Mouse (Mus musculus): ENCODE measurements around the gene Tspan5.

Gene Tspan5

DNA sequence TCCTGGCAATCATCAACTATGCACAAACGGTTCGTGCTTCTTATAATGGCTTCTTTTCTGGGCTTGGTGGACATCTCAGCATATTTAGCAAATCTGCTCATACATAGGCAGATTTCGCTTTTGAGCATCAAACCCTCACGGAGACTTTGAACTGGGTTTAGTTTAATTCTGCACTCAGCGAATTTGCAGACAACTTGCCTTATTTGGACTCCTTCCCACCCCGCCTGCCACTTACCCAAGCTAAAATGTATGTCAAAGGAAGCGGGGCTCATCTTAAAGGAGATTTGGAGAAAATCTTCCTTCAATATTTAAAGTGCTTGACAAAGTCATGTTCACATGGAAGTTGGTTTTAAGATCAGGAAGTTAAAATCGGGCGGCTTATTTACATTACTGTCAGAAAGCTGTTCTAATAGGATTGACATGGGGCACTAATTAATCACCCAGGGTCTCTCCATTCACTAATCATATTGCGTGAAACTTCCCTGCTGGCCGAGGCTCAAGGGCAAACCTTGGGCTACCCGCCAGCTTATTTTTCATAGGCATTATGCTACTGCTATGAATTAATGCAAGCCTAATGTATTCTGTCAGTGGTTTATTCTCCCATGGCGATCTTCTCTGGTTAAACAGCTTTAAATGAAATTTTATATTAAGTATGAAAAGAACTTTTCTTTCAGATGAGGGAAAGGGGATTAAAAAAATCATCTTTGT is 111.1 kb downstream of the Tspan5 start:
- no peak for DNase-seq

DNA sequence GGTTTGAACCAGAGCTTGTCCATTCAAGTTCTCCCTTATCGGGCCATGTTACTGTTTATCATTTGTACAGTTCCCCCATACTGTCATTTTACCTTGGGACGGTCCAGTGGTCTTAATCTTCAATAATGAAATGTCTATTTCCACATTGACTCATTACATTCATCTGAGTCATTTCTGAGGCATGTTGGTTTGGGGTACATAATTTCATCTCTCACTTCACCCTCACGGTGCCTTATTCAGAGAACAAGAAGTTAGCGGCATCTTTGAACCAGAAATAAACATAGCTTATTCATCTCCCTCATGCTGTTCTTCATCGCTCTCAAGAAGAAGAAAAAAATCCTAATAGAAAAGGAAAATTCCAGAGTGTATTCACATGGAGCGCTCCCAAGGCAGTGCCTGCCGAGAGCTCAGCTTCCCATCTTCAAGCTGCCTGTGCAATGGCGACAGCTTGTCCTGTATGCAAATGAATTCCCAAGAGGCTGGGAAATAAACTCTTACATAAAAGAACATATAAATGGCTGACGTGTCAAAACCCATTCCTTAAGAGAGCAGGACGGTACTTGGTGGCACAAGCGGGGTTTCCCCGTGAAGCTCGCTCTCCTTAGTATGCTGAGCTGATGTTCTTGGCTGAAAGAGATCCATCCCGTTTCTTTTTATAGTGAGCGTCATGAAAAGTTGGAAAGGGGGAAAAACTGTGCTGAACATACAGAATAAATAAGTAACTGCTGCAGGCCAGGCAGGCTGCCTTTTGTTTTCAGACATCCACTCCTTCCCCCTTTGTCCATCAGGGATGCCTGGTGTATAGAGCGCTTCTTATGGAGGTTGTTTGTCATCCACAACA is 112.2 kb downstream of the Tspan5 start:
- DNase-seq = no peak

DNA sequence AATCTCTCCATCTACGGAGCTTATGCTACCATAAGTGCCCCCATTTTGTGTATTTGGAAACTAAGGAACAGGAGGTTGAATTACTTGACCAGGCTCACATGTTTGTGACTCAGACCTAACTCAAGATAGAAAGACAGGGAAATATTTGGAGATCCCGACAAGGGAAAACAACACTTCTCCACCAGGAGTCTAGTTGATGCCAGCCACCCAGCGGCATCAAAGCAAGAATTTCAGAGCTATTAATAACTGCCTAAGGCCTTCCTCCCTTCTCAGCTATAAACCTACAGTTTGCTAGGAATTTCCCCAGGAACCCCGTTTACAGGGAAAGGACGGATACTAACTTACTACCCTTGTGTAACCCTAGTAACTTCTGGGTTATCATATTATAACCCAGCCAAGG is 113.4 kb downstream of the Tspan5 start:
- no peak for DNase-seq

DNA sequence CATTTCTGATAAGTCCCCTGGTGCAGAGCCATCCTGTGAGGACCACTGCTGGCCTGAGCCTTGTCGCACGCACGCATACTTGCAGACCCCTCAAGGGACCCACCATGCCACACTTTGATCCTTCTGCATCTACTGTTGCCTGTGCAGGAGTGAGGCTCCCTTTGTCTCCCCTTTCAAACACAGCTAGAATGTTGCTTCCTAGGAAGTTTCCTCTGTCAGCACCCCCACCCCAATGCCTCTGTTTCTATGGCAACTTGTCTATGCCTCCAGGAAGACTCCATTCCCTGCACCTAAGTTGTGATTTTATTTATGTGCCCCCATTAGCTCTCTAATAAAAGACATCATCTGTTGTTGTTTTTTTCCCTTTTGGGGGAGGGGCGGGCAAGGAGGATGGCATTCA is 115.0 kb downstream of the Tspan5 start:
- no peak for DNase-seq

DNA sequence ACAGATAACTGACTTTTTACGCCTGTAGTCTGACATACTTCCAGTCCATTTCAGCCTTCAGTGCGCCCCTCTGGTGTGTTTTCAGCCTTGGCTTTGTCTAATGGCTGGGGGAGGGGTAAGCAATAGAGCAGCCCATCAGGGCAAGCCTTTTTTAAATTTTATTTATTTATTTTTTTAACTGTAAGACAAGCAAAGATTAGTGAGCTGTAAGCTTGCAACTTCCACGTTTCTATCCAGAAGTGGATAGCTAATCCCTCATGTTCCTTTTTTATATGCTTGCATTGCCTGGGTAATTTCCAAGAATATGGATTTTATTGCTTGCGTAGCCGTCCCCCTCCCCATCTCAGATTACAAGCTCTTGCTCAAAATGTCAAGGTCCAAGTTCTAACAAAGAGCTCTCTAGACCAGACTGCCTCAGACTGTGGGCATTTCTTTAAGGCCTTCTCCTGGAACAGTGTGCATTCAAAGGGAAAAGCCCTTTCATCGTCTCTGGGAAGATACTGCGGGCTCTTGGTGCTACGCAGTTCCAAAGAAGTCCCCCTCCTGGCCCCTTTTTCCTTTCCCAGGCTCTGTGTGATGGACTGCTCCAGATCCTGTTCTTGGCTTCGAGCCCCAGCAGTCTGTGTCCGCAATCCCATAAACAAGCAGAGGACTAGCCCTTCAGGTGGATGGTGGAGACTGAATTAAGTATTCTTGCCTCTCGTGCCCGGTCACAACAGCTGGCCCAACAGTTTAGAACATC is 116.0 kb downstream of the Tspan5 start:
- DNase-seq = no peak

DNA sequence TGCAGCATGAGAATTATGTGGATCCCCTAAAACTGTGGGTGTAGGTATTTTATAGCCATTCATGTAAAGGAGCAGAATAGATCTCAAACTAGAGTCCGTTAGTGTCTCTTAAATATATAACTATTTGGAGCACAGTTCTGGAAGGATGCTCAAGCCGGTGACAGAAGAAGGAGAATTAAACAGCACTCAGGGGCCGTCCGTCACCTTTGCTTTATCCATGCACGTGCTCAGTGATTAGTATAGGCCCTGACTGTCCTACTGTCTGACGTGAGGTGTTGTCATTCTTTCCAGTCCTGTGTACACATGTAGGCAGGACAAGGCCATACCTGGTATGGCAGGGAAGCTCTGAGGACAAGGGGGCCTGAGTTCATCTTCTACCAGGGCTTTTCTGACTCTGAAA is 116.7 kb downstream of the Tspan5 start:
- DNase-seq = no peak

DNA sequence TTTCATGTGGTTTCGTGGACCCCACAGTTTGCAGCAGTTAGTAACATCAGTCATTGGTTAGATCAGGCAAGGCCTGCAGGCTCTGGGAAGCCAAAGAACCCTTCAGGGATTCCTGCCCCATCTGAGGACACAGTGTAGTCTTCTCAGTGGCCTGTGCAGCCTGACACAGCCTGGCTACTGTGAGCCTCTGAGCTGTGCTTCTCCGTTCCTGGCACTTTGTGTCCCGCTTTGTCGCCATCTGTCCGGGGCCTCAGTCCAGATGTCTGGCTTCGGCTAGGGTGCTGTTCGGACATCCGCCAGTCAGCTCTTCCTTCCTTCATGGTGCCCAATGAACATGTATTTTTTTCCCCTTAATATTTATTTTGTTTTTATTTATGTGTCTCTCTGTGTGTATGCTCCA is 117.2 kb downstream of the Tspan5 start:
- DNase-seq = no peak

DNA sequence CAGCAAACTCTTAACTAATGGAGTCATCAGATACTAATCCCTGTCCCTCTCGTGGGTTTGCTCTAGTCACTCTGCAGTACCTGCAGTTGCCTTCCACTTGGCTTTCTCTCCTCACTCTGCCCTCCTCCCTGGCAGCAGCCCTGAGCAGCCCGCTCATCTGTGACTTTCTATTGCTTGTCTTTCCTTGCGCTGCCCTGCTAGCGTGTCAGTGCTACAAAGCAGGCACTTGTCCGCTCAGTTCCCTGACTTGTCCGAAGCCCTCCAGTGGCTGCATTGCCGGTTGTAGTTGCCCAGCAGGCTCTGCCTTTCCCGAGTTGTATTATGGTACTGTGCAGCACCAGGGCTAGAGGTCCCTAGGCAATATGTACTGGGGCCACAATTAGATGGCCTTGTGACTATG is 117.7 kb downstream of the Tspan5 start:
- no peak for DNase-seq

DNA sequence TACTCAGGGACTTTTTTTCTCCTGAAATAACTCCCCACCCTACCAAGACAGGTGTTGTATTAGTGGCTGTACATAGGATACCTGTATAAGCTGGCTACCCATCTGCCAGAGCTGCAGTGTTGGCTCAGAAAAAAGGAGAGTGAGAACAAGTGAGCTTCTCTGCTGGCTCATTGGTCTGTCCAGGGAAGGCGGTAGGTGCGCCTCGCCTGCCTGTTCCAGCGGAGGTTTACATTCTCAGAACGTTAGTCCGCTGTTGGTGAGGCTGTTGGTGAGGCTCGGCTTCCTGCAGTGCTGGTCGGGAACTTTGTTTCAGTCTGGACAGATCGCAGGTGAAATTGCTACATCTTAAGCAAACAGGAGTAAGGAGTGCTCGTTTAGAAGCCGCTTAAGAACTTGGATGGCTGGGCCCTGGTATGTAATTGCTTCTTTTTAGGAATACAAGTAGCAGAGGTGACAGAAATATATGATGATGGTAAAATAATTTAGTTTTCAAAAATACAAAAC is 118.3 kb downstream of the Tspan5 start:
- no peak for DNase-seq

DNA sequence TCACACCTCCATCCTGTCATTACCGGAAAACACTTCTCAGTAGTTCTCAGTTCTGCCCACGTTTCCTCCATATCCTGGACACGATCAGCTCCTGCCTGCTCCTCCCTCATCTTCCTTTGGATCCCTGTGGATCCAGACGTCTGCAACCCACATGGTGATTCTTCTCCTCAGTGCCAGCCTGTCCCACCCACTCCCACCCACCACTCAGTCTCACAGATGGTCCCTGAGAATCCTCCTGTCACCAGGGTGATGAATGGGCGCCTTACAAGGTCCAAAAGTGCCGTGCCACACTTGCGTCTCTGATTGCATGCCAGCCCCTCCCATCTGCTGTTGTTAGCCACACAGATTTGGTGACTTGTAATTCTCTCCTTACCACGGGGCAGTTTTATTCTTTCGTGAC is 119.0 kb downstream of the Tspan5 start:
- DNase-seq = no peak

DNA sequence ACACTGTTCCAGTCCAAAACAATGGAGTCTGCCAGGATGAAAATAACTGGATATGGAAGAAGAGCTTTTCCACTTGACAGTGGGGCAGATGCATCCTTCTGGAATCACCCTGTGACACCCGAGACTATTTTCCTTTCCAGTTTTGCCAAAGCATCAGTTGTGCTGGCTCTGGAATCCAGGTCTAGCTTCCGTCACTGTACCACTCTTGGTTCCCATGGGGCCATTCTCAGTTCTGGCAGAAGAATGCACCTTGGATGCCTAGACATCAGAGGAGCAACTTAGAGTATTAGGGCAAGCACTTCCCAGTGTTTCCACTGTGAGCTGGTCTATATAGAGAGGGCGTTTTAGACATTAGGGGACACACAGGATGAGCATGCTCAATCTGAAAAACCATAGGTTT is 119.6 kb downstream of the Tspan5 start:
- DNase-seq = no peak

DNA sequence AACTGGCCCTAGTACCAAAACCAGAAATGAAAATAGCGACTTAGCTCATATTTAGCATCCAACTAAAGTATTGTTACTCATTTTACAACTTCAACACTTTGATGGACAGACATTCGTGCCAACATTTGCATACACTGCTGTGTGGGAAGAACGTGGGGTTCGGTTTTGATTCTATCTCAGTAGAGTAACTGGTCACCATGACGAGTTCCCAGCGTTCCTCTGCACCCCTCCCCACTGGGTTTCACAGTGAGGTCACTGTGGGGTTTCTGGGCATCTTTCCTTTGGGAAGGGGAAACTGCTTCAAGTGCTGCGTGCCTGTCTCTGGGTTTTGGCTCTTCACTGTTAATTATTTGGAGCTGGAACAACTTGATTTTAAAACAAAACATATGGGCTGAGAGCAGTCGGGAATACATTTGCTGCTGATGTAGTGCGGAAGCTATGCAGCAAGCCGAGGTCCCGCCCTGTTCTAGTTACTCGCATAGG is 122.2 kb downstream of the Tspan5 start:
- DNase-seq = no peak

DNA sequence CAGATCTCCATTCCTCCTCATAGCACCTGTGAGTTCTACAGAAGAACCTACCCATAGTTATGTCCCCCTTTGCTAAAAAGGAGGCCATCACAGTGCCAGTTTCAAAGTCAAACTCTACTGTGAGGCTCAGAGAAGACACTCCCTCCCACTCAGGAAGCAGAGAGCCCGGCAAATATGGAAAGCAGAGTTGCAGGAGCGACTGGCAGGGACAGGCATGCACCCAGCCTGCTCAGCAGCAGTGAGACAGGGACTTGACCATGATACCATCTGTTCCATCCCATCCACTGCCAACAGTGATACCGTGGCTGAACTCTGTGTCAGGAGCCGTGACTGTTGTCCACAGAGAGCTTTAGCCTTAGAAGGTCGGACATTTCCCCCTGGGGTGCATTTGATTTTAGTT is 123.3 kb downstream of the Tspan5 start:
- no peak for DNase-seq

DNA sequence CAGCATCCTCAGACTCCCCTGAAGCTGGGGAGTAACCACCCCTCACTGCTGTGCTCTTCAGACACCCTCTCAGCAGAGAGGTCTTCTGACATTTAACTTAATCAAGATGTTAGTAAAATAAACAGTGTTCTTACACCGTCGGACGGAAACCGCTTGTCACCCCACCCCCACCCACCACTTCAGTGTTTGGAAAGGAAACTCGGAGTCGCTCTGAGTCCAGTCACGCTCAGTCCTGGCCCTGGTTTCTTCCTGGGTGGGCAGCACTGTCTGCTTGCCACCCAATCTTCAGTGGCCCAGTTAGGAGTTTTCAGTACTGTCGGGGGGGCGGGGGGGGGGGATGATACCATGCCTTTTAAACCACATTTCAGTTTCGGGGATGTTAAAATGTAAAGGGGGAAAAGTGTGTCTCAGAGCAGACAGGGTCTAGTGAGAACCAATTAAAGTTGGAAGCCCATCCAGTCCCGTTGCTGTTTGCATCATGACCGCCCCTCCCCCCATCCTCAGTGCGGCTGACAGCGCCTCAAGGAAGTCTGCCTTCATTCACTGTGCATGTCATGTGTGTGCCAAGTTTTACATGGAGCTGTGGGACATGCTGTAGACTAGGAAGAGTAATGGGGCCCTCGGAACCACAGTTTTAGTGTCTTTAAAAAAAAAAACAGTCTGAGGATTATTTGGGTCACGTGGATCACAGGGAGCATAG is 125.3 kb downstream of the Tspan5 start:
- no peak for DNase-seq

DNA sequence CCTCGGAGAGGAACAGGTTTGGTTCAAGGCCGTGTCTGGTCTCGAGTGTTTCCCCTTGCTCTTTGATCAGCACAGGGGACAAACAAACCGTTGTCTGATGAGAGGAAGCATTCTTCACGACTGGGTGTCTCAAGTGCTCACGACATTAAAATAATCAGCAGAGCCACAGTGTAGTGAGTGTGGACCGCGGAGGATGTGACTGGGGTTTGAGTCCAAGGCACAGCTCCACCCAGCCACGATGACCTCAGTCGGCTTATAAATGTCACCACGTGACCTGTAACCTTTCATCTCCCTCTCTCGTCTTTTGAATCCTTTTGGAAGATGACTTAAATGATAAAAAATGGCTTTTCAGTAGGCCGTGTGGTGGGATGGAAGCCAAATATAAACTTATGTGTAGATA is 126.4 kb downstream of the Tspan5 start:
- no peak for DNase-seq

DNA sequence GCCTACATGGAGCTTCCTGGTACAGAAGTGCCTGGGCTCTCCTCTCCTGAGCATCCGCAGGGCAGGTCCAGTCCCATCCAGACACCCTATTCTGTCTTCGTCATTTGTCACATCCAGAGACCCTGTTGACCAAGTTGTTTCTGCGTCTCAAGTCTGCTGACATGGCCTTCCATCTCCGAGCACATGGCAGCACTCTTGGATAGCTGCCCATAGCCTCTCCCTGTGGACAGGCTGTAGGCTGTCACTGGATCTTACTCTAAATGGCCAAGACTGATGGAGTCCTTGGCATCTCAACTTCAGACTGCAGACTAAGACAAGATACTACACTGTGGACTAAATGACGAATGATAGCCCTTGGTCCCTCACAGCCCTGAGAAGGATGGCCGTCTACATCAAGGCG is 133.3 kb downstream of the Tspan5 start:
- no peak for DNase-seq

DNA sequence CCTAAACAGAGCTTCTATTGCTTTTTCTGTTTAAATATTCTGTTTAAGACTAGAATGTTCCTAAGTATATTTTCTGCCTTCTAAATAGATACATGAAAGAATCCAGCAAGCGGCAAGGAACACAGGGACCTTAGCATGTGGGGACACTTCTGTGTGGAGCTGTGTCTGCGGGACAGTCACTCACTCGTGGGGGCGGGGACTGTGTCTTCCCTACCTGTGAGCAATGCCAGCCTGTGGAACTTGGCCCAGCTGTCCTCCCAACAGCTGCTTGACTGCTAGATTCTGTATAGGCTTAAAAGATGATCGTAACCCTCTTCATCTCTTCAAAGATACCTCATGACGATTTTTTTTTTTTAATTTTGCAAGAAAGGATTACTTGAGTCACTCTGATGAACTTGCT is 133.9 kb downstream of the Tspan5 start:
- no peak for DNase-seq

DNA sequence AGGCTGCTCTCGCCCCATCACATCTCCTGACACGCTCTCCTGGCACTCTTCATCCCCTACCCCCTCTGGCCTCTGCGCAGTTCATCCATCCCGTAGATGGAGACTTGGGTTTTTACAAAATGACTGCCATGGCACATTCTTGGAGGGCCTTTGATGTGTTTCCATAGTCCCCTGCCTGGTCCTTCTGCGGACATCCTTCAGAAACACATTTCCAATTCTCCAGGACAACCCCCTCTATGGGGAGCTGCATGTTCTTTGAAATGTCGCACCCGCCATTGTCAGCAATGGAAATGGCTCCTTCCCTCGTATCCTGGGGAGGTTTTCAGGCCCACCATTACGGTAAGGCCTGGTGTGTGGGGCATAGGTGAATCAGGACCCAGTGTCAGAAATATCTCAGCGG is 134.4 kb downstream of the Tspan5 start:
- DNase-seq = no peak

DNA sequence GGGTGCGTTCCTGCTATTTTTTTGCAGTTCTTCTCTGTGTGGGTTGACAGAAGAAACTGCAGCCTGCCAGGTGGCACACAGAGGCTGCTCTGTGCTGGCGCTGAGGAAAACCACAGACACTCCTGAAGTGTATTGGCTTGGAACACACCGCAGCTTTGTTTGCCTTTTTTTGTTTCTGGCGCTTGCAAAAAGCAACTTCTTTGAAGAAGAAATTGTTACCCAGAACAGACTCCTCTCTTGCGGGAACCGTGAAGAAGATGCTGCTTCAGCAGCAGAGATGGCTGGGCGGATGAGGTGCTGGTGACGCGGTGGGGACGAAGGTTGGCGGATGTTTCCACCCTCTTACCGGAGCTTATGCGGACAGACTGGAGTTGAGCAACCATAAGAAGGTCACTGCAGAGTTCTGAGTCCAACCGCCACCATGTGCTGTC is 135.0 kb downstream of the Tspan5 start:
- peak; percentile 59 for DNase-seq

DNA sequence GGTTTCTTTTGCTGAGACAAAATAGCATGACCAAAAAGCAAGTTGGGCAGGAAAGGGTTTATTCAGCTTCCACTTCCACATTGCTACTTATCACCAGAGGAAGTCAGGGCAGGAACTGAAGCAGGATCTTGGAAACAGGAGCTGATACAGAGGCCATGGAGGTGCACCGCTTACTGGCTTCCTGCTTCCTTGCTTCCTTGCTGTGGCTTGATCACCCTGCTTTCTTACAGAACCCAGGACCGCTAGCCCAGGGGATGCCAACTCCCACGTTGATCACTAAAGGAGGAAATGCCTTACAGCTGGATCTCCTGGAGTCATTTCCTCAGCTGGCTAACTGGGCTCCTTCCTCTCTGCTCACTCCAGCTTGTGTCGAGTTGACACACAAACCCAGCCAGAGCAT is 135.7 kb downstream of the Tspan5 start:
- DNase-seq = no peak

DNA sequence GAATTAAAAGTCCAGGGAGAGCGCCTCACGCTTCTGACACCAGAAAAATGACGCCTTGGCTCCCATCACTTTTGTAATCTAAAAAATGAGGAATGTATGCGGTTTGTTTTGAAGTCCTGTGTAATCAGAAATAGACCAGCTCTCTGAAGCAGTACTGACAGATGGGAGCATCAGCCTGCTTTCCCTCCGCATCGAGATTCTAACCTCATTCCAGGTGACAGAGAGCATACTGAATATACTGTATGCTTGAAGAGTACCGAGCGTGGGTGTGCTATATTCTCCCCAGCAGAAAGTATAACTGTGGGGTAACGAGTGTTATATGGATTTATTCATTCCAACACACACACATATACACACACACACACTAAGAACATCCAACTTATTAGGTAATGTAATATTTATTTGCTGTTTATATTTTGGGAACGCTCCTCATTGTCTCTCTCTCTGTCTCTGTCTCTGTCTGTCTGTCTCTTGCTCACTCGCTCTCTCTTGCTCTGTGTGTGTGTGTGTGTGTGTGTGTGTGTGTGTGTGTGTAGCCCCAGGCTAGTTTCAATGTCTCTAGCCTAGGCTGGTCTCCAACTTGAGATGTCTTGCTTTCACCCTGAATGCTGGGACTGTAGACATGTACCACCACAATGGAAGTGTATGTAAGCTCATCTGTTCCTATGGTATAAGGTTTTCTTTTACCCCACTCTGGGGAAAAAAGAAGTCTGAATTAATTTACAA is 139.2 kb downstream of the Tspan5 start:
- no peak for DNase-seq

DNA sequence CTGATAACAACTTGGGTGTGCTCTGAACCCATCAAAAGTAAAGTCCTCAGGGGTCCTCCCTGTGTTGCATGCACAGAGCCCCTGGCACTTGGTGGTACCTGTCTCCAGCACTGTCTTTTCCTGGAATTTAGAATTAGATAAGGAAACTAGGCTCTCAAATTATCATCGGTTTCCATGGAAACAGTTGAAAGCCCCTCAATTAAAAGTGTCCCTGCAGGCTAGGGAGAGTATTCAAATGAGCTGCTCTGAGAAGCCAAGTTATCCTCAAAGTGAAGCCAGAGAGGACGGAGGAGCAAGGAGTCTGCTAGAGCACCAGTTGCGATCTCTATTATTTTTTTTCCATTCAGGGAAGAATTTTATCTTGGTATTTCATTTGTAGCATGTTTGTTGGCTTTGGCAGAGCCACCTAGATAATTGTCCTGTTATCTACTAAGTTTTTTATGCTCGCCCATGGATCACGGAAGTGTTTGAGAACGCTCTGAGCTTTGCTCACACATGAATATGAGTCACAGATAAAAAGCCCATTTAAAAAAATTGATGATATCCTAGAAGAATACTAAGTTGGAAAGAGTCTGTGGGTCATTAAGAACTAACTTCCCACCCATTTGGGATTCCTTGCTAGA is 139.8 kb downstream of the Tspan5 start:
- DNase-seq = peak; percentile 32
